Mouse (Mus musculus) bone marrow, adult 2 months (tissue): Measurements from ENCODE around the gene Mthfd2l. TPM values are rescaled to one million over a fixed set of nuclear protein-coding genes. Genes with fewer than 3 reads are reported as not detected.
A peak's percentile ranks its signal among the peaks of the same experiment; 100 is the strongest.

ENCODE experiments used
- H3K27ac ChIP-seq: fragments of 200-500 bp; 2 replicates; pipeline ENCODE4 v1.5.1; 2012; ENCODE audit warnings: low read depth, mild to moderate bottlenecking, control low read depth, inconsistent platforms, low read length; ENCODE audit not compliant: control insufficient read depth, poor library complexity, insufficient read depth
- H3K4me1 ChIP-seq: fragments of 200-500 bp; 2 replicates; pipeline ENCODE4 v1.6.1; 2011; ENCODE audit warnings: low read length; ENCODE audit not compliant: control insufficient read depth, insufficient read depth
- H3K4me3 ChIP-seq: fragments of 200-500 bp; replicated peaks from 2 replicates; pipeline ENCODE3; 2011; ENCODE audit warnings: mild to moderate bottlenecking, low read depth, low read length, control low read depth; ENCODE audit not compliant: control insufficient read depth
- CTCF ChIP-seq: fragments of 200-500 bp; IDR thresholded peaks from 2 replicates; pipeline ENCODE4 v1.5.1; 2011; ENCODE audit warnings: low read length, control low read depth; ENCODE audit not compliant: control insufficient read depth, insufficient read depth
- POLR2A ChIP-seq: fragments of 200-500 bp; IDR thresholded peaks from 2 replicates; pipeline ENCODE4 v1.6.1; 2011; ENCODE audit warnings: low read depth, mild to moderate bottlenecking, control low read depth, low read length, borderline replicate concordance; ENCODE audit not compliant: control insufficient read depth
- WGBS: fragments of 180-500 bp; shearing (Covaris S2); methylation state at CpG from one replicate; pipeline ENCODE4 v1.1.7; 2018; 5-methylcytosine and 5-hydroxymethylcytosine counted together
- polyA plus RNA-seq: library from polyadenylated mRNA; stranded (reverse); fragments of >200 nt; gene quantifications from 2 replicates; pipeline ENCODE4 v1.2.4, GENCODE M21; 2011; ENCODE audit warnings: low replicate concordance; ENCODE audit not compliant: missing spikeins, insufficient read depth, insufficient read length

The Mthfd2l gene
- polyA plus RNA-seq, 1 experiment = 3.4 TPM

GRCm38 (mm10) chr5:90964316-90964715 lies 33.4 kb downstream of the Mthfd2l start:
- H3K4me1 ChIP-seq = no peaks in the 10 kb centered on the region; the same call in 1 of the 2 replicates
- no peak overlapping the region for H3K27ac ChIP-seq
- peak; percentile 85 for TF ChIP-seq CTCF
- no peak for TF ChIP-seq POLR2A
- 70% methylated on average over 4 of the region's 4 CpGs for WGBS
- H3K4me3 ChIP-seq = no peak overlapping the region

DNA sequence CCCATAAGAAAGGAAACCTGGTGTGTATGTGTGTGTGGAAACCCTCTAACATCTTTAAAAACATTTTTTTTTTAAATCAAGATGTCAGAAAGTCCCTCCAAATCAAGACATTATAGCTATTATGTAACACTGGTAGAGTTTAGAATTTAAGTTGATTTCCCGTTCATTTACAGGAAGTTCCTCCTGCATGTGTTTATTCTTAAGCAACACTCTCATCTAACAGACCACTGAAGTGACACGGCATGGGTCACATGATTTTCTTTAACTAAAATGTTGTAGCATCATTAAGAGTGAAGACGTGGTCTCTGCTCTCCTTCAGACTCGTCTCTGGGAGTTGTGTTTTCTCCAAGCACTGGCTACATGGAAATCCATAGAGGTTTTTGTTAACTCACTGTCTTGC lies 33.8 kb downstream of the Mthfd2l start:
- whole genome bisulfite sequencing = 31% methylated on average over 4 of the region's 4 CpGs
- no peak overlapping the region for H3K4me3 ChIP-seq
- no peaks in the 10 kb centered on the region; the same call in 1 of the 2 replicates for H3K4me1 ChIP-seq
- no peak overlapping the region for H3K27ac ChIP-seq
- TF ChIP-seq POLR2A = no peak

- Histone ChIP-seq H3K4me3 (no peak overlapping the region), H3K4me1 (no peaks in the 10 kb centered on the region; the same call in 1 of the 2 replicates), H3K27ac (no peak overlapping the region)
- TF ChIP-seq POLR2A (no peak), CTCF (no peak)
- 69% methylated on average over 4 of the region's 4 CpGs for WGBS
Observed at GRCm38 (mm10) chr5:90965386-90965785, 34.5 kb downstream of the Mthfd2l start.

- no peak overlapping the region for H3K4me3 ChIP-seq
- H3K4me1 ChIP-seq = no peaks in the 10 kb centered on the region
- no peak for TF ChIP-seq CTCF
- no peak for TF ChIP-seq POLR2A
- 83% methylated on average over 4 of the region's 4 CpGs for WGBS
- H3K27ac ChIP-seq = no peak overlapping the region
Observed at GRCm38 (mm10) chr5:90977244-90977643, 46.3 kb downstream of the Mthfd2l start.

- no peak for TF ChIP-seq CTCF
- TF ChIP-seq POLR2A = no peak
- 84% methylated on average over 7 of the region's 7 CpGs for WGBS
- Histone ChIP-seq H3K27ac (no peak overlapping the region), H3K4me1 (no peaks in the 10 kb centered on the region), H3K4me3 (no peak overlapping the region)
Observed at GRCm38 (mm10) chr5:90980297-90980696, 49.4 kb downstream of the Mthfd2l start.

DNA sequence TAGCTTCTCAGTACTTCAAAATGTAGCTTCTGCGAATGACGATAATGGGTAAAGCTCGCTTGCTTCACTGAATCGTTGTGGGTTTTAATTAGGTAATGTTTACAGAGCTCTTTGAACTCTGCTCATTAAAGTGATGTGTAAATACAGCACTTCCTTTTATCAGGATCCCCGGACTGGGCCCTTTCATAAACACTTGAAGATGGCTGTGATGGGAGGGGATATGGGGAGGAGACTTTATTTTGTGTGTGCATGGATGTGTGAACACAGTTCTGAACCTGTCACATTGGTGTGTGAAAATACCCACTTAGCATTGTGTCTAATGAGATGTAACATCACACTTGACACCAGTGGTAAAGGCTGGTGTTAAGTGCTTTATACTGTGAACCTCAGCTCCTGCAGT lies 56.7 kb downstream of the Mthfd2l start:
- 76% methylated on average over 5 of the region's 5 CpGs for WGBS
- Histone ChIP-seq H3K4me1 (no peaks in the 10 kb centered on the region), H3K27ac (no peak overlapping the region), H3K4me3 (no peak overlapping the region)
- TF ChIP-seq CTCF = no peak
- TF ChIP-seq POLR2A = no peak

DNA sequence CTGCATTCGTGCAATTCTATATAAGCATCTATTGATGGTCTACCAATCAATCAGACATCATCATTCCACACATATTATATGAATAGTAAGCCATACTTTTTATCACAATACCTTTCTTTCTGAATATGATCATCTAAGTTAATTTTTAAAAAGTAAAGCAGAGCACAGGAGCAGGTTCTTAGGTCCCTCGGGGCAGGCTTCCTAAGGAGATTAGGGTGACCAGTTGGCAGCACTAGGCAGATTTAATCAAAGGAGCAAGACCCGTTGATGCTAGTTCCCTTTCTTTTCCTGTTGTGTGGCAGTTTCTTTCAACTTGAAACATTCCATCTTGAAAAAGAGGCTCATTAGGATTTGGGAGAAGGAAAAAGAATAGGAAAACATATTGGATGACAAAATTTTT lies 57.2 kb downstream of the Mthfd2l start:
- Histone ChIP-seq H3K27ac (no peak overlapping the region), H3K4me3 (no peak overlapping the region), H3K4me1 (no peaks in the 10 kb centered on the region)
- TF ChIP-seq CTCF = no peak
- TF ChIP-seq POLR2A = no peak
- WGBS = 75% methylated on average over 3 of the region's 3 CpGs

DNA sequence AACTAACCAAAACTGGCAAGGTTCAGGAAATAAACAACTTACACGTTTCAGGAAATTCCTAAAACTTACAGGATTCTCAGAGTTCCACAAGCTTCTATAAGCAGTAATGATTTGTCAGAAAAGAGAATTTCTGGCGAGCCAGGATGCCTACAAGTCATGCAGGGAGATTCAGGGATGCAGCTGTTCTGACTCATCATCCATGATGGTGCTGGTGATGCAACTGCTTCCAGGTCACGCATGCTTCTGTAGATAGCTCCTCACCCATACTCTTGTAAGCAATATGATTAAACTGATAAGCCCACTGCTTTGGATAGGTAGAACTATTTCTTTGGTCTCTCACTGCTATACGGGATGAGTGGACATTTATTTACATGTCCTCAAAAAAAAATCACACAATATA lies 57.7 kb downstream of the Mthfd2l start:
- H3K27ac ChIP-seq = no peak overlapping the region
- H3K4me3 ChIP-seq = no peak overlapping the region
- TF ChIP-seq CTCF = no peak
- no peak for TF ChIP-seq POLR2A
- 74% methylated on average over 4 of the region's 4 CpGs for WGBS
- H3K4me1 ChIP-seq = no peaks in the 10 kb centered on the region

DNA sequence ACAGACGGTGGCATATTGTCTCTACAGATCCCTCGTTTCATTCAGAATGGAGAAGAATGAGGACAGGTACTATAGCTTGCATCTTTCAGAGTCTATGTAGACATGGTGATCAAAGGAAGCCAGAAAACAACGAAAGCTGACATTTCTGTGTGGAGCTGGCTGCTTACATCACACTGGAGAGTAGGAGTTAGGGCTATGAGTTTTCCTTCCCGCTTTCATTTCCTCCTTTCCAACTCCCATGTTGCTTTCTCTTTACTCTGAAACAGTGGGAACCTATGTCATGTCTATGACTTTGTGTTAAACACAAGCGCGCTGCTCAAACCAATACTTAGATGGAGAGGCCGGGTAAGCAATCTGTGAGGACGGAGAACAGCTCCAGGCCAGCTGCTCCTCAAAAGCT lies 69.0 kb downstream of the Mthfd2l start:
- 74% methylated on average over 8 of the region's 8 CpGs for WGBS

More for the DNA sequence above, 69.0 kb downstream of the Mthfd2l start:
- Histone ChIP-seq H3K4me1 (no peaks in the 10 kb centered on the region), H3K4me3 (no peak overlapping the region), H3K27ac (no peak overlapping the region)
- no peak for TF ChIP-seq CTCF
- TF ChIP-seq POLR2A = no peak
